Mouse (Mus musculus): Measurements from ENCODE around the gene 9030025P20Rik.

DNA sequence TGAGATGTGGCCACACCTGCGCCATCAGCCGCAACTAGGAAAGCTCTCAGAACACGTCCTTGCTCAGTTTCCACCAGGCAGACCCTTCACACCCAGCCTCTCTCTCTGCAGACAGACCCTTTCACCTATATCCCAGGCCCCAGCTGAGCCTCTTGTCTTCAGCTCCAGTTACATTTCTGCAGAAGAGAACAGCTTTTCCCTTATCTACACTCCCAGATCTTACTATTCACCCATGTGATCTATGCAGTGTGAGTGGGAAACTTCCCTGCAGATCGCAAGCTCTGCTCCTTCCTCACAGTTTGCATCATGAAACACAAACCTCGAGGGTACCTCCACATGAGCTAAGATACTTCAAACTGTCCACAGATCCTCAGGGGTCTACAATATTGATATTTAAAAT lies 46.8 kb upstream of the 9030025P20Rik start:
- TF ChIP-seq CTCF (IDR thresholded peaks at IDR 0.05; ENCODE audit: borderline replicate concordance, insufficient read depth, low read length) (no peak), POLR2A (IDR thresholded peaks at IDR 0.05; ENCODE audit: low read depth, low read length) (no peak)

Data from embryonic fibroblast, embryonic 13.5 days (primary cell).